Mouse (Mus musculus): ENCODE data around the gene Adrm1.

Gene Adrm1

DNA sequence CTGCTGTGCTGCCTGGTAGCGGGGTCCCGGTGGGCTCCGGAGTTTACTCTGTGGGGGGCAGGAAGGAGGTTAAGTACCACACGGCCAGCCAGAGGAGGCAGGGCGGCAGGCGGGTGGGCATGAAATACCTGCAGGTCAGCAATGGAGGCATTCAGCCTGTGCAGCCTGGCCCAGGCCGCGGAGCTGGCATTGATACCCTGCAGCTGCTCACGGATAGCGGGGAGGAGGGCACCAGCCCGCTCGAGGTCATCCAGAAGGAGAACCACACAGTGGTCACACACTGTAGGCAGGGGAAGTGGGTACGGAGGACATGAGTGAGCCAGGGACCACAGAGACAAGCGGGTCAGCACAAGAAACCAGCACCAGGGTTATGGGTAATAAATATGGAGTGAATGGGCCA is 14.4 kb downstream of the Adrm1 start:
- DNase-seq = no peak

DNA sequence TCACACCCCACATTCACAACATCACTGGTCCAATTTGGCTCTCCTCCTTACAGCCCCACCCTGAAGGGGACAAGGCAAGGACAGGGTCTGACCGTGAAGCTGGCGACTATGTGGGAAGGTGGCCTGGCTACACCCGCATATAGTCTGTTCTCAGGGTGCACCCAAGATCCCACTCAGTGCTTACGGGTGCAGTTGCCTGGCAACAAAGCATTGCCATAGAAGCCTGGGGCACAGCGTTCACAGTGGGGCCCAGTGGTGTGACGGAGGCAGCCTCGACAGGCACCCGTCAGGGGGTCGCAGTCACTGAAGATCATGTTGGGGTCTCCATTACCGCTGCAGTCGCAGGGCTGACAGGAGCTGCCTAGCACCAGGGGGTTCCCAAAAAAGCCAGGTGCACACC is 16.1 kb downstream of the Adrm1 start:
- DNase-seq = no peak

DNA sequence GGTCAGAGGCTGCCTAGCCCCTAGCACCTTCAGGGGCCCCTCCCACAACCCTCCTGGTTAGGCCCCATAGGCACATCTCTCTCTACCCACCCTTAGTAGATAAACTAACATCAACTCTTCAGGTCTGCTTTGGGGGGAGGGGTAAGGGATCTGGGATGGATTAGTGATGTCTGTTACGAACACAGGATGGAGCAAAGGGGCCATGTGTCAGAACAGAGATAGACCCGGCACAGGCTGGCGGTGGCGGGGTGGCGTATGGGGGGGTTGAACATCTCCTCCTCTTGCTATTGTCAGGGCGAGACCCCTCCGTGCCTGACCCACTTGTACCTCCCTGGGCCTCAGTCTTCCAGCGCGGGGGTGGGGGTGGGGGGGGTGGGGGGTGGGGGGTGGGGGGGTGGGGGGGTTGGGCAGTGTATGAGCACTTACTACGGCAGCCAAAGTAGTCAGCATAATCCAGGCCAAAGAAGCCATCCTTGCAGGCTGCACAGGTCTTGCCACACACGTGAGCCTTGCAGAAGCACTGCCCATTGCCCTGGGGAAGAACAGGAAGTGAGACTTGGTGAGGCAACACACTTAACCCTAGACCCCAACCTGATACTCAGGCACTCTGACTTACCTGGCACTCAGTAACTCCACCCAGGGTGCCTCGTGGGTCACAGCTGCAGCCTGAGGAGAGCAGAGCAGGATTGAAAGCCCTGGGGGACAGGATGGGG is 25.5 kb downstream of the Adrm1 start:
- DNase-seq = no peak

DNA sequence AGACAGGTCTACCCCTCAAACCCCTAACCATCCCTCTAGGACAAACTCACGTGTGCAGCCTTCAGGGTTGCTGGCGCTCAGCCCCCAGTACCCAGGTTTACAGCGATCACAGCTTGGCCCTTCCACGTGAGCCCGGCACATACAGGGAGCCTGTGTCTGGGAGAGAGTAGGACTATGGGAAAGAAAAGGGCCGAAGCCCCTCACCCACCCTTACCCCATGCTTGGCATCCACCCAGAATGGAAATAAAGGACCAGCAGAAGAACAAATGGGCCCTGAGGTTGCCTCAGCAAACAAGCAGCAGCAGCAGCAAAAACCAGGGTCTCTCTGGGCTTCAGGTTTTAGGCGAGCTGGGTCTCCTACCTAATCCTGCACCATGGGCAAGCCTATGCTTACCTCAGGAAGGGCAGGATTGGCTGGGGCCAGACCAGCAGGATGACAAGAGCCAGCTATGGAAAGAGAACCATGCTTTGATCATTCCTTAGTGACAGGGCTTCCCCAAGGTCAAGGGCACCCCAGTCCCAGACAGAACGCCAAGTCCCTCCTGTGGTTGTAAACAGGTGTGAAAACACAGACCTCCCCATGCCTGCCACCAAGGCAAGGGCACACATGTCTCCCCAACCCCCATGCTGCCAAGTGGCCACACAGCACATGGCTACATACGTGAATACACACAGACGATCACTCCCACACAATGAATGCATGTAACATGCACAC is 26.2 kb downstream of the Adrm1 start:
- DNase-seq = no peak

DNA sequence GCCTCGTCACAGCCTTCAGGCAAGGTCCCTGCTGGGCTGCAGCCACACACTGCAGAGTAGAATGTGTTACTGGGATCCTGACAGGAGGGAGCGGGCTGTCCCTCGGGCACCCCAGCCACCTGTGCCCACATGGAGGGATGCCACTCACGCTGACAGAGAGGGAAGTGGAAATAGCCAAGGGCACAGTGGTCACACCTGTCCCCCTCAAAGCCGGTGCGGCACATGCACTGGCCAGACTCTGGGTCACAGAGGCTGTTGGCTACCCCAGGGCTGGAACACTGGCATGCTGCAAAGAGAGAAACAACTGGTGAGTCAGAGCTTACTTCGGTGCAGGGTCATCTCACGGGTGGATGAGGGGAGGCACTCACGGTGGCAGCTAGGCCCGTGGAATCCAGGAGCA is 27.5 kb downstream of the Adrm1 start:
- DNase-seq = no peak

DNA sequence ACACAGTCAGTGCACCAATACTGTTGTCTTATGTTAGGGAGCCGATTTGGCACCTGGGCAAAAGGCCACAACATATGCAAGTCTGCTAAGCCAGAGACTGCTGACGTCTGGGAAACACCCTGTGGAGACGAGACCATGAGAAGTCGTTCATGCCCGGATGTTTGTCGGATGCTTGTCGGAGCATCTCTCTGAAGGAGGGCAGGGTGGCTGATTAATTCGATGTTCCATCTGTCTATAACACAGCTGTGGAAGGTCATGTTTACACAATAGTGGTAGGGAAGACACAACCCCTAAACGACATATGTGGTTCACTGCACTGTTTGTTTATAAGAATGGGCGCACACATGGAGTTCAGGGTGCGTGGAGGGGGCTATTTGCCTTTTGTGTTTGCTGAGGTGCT is 29.4 kb downstream of the Adrm1 start:
- no peak for DNase-seq

DNA sequence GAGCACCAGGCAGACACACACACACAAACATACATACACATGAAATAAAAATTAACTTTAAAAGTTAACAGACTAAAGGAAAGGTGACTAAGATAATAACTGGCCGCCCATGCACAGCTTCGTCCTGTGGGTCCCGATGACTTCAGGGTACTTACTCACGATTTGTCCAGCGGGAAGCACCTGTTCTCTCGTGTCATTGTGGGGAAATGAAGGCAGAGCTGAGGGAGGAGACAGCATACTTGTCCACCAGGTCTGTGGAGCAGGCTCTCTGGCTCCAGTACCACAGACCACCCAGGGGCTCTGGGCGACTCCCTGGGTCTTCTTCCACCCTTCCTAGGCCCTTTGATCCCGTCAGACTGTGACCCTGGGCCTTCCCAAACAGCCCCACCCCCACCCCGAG is 30.0 kb downstream of the Adrm1 start:
- DNase-seq = no peak

DNA sequence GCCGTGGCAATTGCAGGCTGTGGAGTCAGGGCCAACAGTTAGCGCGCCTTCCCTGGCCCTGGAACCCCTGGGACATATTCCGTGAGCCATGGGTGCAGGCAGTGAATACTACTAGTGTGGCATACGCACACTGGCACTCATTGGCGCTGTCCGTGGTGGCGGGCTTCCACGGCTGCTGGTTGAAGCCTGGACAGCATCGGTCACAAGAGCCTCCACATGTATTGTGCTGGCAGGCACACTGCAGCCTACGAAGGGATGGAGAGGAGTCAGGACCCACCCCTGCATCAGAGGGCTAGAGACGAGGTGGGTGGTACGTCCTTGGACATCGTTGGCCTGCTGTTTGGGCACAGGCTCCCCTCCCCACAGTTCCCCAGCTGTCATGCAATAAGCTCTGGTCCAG is 31.0 kb downstream of the Adrm1 start:
- no peak for DNase-seq

DNA sequence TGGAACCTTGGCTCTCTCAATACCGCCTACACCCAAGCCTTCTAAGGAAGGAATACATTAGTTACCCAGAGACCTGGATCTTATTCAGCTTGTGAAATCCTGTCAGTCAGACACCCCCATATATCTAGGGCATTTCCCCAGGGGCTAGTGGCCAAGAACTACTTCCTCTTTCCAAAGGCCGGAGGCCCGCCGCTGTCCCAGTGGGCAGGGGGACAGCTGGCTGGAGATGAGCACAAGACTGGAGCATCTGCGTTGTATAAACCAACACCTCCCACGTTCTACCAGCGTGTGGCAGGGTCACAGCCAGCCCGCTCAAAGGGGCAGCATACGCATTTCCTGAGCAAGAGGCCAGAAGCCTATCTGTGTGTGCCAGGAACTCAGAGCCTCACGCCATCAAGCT is 31.5 kb downstream of the Adrm1 start:
- DNase-seq = no peak

DNA sequence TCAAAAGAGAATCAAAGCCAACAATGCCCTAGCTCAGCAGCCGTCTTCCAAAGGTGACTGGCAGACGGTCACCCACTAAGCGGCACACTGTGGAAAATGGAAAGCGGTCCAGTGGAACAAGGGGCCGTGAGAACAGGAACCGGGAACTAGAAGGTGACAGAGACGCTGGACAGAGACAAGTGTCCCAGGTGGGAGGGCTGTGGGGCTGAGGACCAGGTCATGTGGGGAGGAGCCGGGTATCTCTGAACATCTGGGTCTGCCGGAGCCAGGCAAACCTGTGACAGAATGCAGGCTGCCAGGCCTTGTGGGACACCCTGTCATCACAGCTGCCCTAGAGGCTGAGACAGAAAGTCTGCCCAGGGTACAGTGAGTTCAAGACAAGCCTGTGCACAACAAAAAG is 33.2 kb downstream of the Adrm1 start:
- DNase-seq = no peak

DNA sequence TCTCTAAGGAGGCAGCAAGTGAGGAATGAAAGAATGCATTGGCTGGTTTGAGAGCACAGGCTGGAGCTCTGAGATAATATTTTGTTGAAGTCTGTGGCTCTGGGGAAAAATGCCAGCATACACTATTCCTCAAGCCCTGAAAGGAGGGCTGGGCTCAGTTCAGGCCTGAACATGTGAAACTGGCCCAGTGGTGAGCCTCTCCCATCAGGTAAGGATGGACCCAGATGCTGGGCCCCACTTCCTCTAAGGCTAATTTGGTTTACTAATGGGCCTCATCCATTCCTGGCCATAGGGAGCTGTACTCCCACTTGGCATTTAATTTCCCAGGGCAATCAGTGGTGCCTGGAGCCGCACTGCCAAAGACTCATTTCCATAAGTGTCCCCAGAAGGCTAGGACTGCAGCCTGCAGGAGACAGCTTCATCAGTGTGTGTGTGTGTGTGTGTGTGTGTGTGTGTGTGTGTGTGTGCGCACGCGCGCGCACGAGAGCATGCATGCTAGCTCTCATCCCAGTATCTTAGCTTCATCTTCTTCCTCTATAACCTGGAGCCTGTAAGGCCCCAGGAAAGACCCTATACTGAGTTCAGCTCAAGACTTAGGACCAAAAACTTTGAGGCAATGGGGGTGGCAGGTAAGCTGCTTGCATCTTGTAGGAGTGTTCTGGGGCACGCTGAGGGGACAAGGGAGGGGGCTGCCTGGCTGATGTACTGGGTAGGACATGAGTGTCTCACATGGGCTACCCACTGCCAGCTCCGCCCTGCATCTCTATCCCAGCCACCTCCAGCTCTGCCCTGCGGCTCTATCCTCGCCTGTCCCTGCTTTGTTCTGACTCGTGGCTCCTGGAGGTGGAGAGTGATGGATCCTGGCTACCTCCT is 34.0 kb downstream of the Adrm1 start:
- DNase-seq = no peak

DNA sequence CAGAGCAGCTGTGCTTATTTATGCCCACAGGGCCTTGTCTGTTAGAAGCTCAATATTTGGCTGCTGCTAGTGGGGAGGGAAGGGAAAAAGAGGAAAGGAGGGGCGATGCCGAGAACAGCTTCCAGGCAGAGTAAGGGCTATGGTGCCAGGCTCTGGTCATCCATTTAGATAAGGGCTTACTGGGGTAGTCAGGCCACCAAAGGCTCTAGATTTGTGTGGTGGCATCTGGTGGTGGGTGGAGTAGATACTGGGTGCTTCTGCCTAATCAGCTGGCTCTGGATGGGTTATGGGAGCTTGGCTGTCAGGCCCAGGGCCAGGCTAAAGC is 34.6 kb downstream of the Adrm1 start:
- DNase-seq = no peak

DNA sequence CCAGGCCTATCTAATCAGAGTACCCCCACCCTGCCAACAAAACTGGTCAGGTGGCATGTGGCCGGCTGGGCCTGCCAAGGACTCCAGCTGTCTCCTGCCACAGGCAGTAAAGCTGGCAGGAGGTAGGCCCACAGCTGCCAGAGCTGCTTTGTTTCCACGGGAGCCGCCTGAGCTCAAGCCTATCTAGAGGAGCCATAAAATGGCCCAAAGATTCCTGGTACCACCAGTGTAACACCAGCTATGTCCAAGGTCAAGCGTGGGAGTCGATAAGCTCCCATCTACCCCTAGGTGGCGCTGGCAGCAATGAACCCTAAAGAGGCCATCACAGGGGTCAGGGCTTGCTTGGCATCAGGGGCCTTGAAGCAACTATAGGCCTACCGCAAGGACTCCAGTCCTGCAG is 36.6 kb downstream of the Adrm1 start:
- peak; percentile 76 for DNase-seq

DNA sequence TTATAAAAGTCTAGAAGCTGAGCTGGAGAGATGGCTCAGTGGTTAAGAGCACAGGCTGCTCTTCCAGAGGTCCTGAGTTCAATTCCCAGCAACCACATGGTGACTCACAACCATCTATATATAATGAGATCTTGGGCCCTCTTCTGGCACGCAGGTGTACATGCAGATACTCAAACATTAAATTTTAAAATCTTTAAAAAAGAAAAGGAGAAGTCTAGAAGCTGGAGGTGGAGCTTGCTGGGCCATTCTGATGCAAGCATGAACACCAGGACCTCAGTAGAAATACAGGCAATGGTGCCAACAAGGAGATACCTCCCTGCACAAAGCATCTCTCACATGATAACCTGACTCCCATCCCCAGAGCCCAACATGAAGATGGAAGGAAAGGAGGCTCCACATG is 37.7 kb downstream of the Adrm1 start:
- DNase-seq = no peak

DNA sequence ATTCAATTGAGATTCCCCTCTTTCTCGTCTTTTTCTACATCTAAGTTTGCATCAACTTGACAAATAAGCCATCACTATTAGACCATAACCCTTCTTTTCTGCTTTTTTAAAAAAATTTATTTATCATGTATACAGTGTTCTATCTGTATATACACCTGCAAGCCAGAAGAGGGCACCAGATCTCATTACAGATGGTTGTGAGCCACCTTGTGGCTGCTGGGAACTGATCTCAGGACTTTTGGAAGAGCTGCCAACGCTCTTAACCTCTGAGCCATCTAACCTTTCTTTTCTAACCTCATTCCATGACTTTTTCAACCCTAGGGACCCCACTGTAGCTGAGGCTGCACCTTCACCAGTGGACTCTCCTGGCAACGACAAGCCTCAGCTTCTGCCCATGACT is 41.0 kb downstream of the Adrm1 start:
- no peak for DNase-seq

DNA sequence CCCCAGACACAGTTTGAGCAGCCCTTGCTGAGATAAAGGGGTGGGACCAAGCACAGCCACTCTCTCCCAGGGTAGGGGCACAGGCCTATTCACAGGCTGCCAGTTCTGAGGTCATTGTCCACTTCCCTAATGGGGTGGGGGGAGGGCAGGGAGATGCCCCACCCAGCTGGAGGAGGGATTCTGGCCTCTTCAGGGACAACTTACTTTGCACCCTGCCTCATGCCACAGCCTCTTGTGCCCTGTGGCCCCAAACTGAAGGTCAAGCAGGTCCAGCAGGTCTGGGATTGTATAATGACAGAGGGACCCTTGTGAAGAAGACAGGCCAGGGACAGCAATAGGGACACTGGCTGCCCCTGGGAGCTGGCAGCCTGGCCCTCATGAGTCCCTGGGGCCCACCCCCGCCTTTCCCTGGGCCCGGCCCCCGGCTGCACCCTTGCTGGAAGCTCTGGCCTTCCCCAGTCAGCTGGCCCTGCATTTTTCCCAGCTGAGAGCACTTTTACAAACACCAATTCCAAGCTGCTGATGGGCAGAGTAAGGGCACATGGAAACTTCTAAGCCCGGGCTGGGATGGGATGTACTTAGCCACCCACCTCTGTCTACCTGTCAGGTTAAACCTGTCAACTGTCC is 43.2 kb downstream of the Adrm1 start:
- peak; percentile 76 for DNase-seq

DNA sequence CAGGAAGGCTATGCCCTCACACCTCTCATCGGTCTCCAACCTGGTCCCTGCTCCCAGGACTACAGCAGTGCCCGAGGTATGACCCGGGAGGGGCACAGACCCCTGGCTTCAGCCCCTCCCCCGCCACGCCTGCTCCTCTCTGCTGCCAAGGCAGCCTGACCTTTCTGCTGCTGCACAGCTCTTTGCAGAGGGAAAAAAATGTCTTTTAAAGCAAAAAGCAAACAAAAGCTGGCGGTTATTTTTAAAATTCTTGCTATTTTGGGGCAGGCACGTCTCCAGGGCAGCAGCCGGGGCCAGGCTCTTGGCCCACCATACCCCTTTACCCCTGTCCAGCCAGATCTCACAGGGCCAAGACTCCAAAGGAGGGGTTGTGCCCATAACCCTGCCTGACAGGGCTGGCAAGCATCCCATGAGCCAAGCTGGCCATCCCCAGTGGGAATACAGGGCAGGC is 43.8 kb downstream of the Adrm1 start:
- DNase-seq = peak; percentile 68

DNA sequence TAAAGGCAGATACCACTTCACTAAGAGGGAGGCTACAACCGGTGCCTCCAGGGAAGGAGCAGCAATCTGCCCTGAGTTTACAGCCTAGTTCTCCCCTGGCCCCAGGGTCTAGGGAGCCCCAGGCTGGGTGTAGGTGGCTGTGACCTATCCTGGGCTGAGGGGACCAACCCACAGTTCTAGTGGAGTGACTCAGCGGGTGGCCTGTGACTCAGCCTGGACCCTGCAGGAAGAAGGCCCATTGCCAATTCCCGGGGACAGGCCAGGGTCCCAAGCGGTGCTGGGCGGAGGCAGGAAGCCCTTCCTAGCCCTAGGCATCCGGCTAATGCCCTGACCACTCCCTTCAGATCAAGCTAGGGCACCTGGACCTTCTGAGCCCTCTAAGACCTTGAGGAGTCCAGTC is 44.7 kb downstream of the Adrm1 start:
- peak; percentile 65 for DNase-seq

DNA sequence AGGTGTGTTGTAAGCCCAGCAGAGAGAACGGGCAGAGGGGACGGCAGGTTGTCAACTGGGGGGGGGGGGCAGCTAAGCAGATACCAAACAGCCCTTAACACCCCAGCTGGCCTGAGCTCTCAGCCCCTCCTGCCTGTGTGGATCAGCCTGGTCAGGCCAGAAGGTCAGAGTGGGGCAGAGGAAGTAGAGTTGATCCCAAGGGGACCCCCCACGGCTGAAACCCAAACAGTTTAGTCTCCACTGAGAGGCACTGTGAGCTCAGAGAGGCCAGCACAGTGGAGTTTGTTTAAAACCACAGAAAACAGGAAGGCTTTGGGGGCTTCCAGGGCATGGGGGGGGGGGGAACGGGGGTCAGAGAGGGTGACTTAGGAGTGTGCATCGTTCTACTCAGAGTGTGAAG is 45.6 kb downstream of the Adrm1 start:
- no peak for DNase-seq

DNA sequence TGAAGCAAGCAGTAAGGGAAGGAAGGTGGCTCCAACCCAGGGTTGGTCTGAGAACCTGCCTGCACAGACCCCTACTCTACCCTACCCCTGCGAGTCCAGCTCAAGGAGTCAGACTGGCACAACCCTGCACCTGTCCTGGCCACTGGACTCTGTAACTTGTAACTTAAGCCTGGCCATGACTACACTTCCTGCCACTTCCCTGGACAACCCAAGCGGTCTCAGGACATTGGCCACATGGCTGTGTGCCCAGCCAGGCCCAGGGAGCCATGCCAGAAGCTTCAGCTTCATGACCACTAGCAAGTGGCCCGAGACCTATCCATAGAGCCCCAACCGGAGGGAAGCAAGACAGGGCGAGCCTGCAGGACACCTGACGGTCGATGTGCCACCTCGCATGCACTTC is 46.3 kb downstream of the Adrm1 start:
- peak; percentile 97 for DNase-seq

DNA sequence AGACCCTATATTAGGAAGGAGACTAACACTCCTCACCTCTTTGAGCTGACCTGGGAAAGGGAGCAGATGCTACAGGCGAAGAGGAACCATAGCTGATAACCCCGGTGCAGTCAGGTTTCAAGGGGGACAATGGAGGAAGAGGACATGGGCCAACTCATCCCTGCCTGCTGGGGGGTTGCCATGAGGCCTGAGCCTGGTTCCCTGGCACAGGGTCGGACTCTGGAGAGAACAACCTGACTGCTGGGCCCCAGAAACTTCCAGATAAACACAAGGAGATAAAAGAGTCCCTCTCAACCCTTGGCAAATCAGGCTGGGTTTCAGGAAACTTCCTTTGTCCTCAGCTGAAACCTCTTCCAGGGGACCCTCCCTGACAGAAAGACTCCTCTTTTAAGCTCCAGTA is 47.0 kb downstream of the Adrm1 start:
- no peak for DNase-seq

DNA sequence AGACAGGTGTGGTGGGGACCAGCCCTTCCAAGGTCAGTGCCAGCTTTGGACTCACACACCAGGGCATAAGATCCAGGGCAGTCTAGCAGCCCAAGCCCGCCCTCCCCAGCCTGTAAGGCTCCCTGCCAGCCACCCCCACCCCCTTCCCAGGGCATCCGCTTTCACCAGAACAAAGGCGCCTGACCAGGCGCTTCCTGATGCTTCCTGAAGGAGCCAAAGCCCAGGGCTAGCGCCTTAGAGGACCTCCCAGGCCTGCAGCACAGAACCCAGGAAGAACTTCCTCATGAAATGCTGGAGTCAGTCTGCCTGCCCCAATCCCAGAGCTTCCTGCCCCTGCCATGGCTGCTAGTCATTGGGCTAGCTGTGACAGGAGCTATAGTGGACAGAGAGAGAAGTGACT is 47.4 kb downstream of the Adrm1 start:
- peak; percentile 64 for DNase-seq

DNA sequence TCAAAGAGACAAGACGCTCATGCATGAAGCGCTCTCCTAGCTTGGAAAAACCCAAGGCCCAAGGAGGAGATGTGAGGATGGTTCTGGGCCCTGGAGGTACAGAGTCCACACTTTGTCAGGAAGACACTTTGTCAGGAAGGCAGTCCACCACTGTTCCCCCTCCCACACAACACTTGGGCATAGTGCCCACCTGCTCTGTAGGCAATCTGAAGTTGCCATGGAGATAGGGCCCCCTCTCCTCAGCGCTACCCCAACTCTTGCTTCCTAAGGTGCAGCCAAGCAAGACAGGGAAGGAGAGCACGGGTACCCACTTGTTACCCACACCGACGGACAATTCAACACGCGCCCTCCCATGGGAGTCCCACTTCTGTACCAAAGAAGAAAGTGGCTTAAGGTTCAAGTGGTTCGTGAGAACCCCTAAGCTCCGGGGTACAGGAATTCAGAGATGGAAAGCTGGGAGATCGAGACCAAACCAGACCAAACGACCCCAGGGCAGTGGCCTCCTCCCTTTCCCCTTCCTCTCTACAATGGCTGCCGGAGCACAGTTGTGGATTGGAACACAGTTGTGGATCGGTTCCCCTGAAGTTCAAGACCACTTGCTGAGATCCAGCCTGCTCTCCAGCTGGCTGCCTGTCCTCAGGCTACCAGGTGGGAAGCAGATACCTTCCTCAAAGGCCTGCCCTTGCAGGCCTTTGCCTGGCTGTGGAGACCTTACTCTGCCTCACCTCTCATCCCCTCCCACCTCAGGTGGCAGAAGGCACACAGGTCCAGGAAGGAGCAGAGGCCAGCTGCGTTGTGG is 48.1 kb downstream of the Adrm1 start:
- no peak for DNase-seq
